Mouse (Mus musculus) kidney, postnatal 4 days (tissue): Measurements from ENCODE around the gene Cacna1i.

Source experiments
- DNase-seq, 2 experiments: peaks; one replicate each; pipeline ENCODE4 v3.0.0; 2021; ENCODE audit warnings: mixed read lengths in 2 of 2

Gene Cacna1i

DNA sequence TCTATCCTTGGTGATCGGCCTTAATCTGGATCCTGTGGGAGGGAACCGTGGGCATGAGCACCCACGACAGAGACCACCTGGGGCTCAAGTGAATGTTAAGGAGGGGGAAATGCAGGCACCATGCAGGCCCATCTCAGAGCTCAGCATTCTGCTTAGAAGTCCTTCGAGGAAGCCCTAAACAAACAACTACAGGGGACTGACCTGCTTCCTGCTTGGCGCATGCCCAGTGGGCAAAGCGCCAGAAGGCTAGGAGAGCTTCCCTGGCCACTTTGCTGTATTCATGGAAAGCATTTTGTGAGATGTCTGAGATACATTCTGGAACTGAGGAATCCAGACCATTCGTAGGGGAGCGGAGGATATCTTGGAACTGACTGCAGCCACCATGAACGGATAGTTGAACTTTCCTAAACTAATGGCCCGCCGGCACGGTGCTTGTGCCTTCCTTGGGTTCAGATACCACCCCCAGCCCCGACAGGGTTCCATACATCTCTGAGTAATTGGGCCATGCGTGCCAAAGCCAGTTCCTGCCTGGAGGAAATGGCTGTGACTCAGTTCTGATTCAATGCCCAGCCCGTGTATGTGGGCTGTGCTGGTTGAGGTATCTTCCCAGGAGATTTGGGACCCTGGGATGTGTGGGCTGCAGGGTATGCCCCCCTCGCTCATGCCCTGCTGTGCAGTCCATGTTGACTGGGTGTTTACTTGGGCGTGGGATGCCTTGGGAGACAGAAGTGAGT lies 127.1 kb downstream of the Cacna1i start:
- DNase-seq: peak; percentile 61 to 72

DNA sequence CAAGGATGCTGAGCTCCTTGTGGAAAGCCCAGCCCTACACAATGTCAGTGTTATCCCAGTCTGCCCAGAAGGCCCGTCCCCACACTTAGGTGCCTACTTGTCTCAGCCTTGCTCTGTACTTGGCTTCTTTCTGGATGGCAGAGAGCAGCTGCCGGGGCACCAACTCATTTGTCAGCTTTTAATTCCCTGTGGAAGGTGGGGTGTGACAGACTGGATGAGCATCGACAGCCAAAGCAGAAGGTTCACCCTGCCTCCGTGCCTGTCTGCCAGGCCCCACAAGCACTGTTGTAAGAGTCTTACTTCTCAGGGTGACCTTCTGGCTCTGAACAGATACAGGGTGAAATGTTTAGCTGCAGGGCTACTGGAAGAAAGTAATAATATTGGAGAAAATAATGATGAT lies 128.1 kb downstream of the Cacna1i start:
- no peak for DNase-seq

DNA sequence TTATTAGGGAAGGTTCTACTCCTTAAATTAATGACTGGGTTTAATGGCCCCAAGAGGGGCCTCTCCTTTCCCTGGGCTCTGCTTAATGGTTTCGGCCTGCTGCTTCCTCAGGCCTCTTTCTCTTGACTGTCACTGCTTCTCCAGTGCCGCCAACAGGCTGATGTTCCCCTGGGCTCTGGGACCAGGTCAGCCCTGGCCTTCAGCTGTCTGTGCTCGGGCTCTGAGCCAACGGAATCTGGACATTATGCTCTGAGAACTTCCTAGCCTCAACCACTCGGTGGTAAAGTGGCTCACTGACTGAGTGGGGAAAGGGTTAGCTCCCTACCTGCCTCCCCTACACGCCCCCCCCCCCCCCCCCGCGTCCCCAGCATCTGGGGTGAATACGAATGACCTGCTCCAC lies 130.0 kb downstream of the Cacna1i start:
- no peak for DNase-seq

DNA sequence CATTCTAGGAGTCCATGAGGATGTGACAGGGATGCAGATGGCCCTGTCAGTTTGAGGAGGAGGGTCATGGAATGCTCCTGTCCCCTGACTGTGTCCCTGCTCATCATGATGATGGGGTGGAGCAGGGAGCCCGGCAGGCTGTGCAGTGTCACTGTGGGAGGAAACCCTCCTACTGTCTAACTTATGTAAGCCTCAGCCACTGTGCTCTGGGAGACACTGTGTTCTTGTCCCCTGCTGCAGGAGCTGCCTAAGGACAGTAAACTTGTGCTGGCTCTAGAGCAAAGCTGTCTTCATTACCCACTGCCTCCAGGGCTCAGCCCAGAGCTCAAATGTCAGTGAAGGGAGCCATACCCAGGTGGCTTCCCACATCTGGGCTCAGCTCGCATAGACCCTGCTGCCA lies 131.1 kb downstream of the Cacna1i start:
- DNase-seq: no peak

DNA sequence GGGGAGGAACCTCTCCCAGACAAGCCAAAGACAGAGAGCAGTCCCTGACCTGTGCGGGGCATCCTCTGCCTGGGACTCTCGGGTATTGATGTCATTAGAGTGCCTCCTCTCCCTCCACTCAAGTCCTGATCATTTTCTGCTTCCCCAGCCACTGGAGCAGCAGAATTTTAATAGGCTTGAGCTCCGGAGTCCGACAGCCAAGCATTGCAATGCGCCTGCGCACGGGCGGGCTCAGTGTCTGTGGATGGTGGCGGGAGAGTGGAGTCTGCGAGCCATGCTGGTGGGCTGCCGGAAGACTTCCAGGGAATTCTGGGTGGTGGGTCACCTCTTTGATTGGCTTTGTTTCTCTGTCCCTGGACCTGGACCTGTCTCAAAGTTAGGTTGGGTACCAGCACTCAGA lies 143.3 kb downstream of the Cacna1i start:
- DNase-seq: no peak

DNA sequence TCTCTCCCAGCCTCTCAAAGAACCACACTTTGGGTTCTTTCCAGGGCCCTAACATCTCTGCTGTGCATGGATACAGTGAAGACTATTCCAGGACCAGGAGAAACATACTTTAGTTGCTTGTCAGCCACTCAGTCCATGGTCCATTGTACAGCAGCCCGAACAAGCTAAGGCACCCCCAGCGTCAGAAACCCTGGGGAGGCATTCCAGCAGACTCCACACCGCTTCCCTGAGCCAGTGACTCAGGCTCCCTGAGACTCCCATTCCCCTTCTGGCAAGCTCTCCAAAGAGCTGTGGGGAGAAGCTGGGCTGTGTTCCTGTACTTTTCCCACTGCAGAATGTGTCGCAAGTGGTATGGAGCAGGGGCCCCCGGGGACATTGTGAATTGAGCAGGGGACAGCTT lies 149.9 kb downstream of the Cacna1i start:
- peak in 1 of 2 experiments; percentile 4 for DNase-seq

DNA sequence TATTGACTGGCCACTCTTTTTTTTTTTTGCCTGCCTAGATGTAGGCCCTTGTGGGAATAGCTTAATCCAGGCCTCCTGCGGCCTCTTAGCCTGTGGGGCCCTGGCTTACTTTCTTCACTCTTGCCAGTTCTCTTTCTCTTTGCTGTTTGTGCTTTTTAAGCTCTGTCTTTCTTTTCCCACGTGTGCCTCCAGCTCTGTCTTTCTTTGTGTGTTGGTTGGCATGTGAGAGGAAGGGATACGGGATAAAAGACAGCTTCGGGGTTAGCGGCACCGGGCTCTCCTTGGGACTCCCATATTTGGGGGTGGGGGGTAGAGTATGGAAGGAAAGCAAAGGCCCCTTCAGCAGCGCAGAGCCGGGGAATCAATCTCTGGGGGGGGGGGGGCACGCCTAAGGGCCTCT lies 151.0 kb downstream of the Cacna1i start:
- peak in 1 of 2 experiments; percentile 3 for DNase-seq

DNA sequence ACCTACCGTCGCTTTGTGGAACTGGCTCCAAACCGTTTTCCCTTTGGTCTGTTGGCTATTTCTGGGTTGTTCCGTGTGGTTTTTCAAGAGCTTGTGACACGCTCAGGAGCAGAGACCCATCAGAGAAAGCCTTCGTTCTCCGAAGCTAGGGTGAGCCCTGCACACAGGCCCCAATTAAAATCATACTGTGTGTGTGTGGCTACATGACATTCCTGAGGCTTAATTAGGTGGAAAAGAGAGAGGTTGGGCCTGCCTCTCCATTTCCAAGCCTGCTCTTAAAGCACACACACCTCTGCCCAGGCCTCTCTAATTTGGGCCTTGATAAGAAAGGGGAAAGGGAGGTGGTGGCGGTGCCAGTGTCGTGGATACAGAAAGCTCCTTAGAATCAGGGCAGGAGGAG lies 151.4 kb downstream of the Cacna1i start:
- peak; percentile 17 to 48 for DNase-seq

DNA sequence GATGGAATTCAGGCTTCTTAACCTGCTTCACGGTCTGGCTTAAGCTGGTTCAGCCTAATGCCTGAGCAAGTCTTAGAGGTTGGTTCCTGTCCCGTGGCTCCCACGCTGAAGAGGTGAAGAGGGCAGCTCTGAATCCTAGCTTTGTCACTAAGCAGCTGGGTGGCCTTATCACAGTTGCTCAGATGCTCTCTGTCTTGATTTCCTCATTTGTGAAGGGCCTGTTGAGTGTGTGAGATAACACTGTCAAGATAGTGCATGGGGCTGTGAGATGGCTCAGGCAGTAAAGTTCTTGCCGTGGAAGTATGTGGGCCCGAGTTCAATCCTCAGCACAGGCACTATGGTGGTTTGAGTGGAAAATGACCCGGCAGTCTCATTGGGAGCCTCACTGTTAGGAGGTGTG lies 153.2 kb downstream of the Cacna1i start:
- no peak for DNase-seq

DNA sequence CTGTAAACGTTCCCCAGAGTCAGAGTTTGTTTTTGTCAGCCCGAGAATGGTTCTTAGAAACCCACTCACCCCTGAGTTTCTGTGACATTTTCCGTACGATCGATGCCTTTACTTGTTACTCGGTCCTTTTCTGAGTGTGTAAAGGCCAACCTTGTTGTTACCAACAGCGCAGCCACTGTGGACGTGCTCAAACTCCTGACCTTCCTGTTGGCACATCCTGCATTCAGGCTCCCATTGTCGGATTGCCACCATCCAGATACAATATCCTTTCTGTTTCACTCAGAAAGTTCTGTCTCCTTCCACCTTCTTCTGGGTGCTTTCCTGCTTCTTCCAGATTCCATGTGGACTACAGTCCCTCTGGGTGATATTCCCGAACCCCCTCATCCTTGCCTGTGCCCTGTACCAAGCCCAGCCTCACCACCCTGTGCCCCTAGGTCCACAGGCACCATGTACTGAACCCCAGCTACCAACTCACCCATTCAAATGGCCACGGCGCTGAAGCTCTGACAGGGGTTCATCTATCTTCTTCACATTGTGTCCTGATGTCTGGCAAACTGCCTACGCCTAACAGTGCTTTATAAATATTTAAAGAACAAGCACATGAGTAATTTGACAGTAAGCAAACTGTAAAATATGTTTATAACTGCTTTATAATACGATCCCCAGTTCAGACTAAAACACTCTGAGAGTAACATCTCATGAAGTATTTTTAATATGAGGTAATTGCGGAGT lies 159.1 kb downstream of the Cacna1i start:
- DNase-seq: no peak
